Mouse (Mus musculus) lung, postnatal 0 days (tissue): Measurements from ENCODE around the gene Rnaset2a.
"Not testable (repeated sequence)": the region's sequence is repeated elsewhere in the genome, so short reads cannot be mapped to it uniquely, and the experiment has no call there.

Experiments used
- CTCF ChIP-seq: IDR thresholded peaks from 2 replicates; pipeline ENCODE4 v1.5.1; 2016; ENCODE audit warnings: antibody characterized with exemption, mild to moderate bottlenecking
- EP300 ChIP-seq: IDR thresholded peaks from 2 replicates; pipeline ENCODE4 v1.6.1; 2016; ENCODE audit warnings: antibody characterized with exemption, mild to moderate bottlenecking, control low read depth

DNA sequence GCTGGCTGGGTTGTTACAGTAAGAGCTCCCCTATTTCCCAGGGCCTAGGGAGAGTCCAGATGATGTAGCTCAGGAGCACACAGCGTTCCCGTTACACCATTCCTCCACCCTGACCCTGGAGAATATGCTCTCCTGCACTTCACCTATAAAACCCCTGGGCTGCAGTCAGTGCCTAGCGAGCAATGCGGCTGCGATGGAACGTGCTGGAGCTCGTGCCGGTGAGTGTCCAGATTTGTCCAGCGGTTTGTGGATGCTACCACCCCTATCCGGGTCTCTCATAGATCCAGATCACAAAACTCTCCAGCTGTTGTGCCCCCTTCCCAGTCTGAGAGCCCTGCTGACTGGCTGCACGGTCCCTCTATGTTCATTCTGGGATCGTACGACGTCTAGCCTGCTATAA, 56.6 kb downstream of the Rnaset2a start:
- TF ChIP-seq CTCF, EP300: not testable (repeated sequence)
